Mouse (Mus musculus): Measurements from ENCODE around the gene Bcl11a.

The Bcl11a gene

GRCm38 (mm10) chr11:24080541-24080940, 2.7 kb downstream of the Bcl11a start:
- no peak for DNase-seq (ENCODE audit: low spot score)

- peak; percentile 57 for DNase-seq (ENCODE audit: low spot score)
These were observed 3.3 kb downstream of the Bcl11a start for GRCm38 (mm10) chr11:24081016-24081686.

GRCm38 (mm10) chr11:24081687-24082384, 4.0 kb downstream of the Bcl11a start:
- no peak for DNase-seq (ENCODE audit: low spot score)

- DNase-seq (ENCODE audit: low spot score) = no peak
These were observed 4.7 kb downstream of the Bcl11a start for GRCm38 (mm10) chr11:24082385-24083075.

- DNase-seq (ENCODE audit: low spot score) = no peak
These were observed 5.2 kb downstream of the Bcl11a start for GRCm38 (mm10) chr11:24083076-24083405.

- no peak for DNase-seq (ENCODE audit: low spot score)
These were observed 5.6 kb downstream of the Bcl11a start for GRCm38 (mm10) chr11:24083423-24083822.

- no peak for DNase-seq (ENCODE audit: low spot score)
These were observed 6.2 kb downstream of the Bcl11a start for GRCm38 (mm10) chr11:24084077-24084476.

GRCm38 (mm10) chr11:24084590-24084989, 6.7 kb downstream of the Bcl11a start:
- DNase-seq (ENCODE audit: low spot score) = no peak

- no peak for DNase-seq (ENCODE audit: low spot score)
These were observed 8.1 kb downstream of the Bcl11a start for GRCm38 (mm10) chr11:24085986-24086385.

- DNase-seq (ENCODE audit: low spot score) = no peak
These were observed 9.2 kb downstream of the Bcl11a start for GRCm38 (mm10) chr11:24087069-24087468.

GRCm38 (mm10) chr11:24090443-24090842, 12.6 kb downstream of the Bcl11a start:
- DNase-seq (ENCODE audit: low spot score) = no peak

GRCm38 (mm10) chr11:24091393-24092080, 13.7 kb downstream of the Bcl11a start:
- no peak for DNase-seq (ENCODE audit: low spot score)

GRCm38 (mm10) chr11:24092618-24093017, 14.8 kb downstream of the Bcl11a start:
- no peak for DNase-seq (ENCODE audit: low spot score)

GRCm38 (mm10) chr11:24094086-24094487, 16.2 kb downstream of the Bcl11a start:
- DNase-seq (ENCODE audit: low spot score) = no peak

- no peak for DNase-seq (ENCODE audit: low spot score)
These were observed 17.4 kb downstream of the Bcl11a start for GRCm38 (mm10) chr11:24095236-24095635.

GRCm38 (mm10) chr11:24095656-24096353, 17.9 kb downstream of the Bcl11a start:
- DNase-seq (ENCODE audit: low spot score) = no peak

- DNase-seq (ENCODE audit: low spot score) = no peak
These were observed 18.6 kb downstream of the Bcl11a start for GRCm38 (mm10) chr11:24096483-24096882.

- DNase-seq (ENCODE audit: low spot score) = no peak
These were observed 19.2 kb downstream of the Bcl11a start for GRCm38 (mm10) chr11:24097026-24097425.

- no peak for DNase-seq (ENCODE audit: low spot score)
These were observed 20.2 kb downstream of the Bcl11a start for GRCm38 (mm10) chr11:24098069-24098468.

GRCm38 (mm10) chr11:24098662-24099061, 20.8 kb downstream of the Bcl11a start:
- DNase-seq (ENCODE audit: low spot score) = no peak

- no peak for DNase-seq (ENCODE audit: low spot score)
These were observed 21.4 kb downstream of the Bcl11a start for GRCm38 (mm10) chr11:24099215-24099614.

- DNase-seq (ENCODE audit: low spot score) = no peak
These were observed 22.0 kb downstream of the Bcl11a start for GRCm38 (mm10) chr11:24099886-24100293.
